8 mouse cellular contexts compared by ENCODE assay signal in genomic region chr10:39898874-39899371, GRCm38 (mm10). TPM values are rescaled to one million over a fixed set of nuclear protein-coding genes. Genes with fewer than 3 reads are reported as not detected.
A peak's percentile ranks its signal among the peaks of the same experiment; 100 is the strongest.
DNase-seq lines count a peak whose midpoint lies in the region; ATAC-seq lines count a peak whose summit lies in the region.

Gene Mfsd4b4, minus strand, starts transcription at chr10:39899238.

- H3K36me3 ChIP-seq in intestine, embryonic 14.5 days (ENCODE audit: control insufficient read depth, insufficient read depth, low read length), result no peaks in the 10 kb centered on the region

- peak within 1 kb of the TSS; percentile 66 for H3K4me2 ChIP-seq in intestine, embryonic 14.5 days (ENCODE audit: low read length)

- 0 out of 2 replicates have a peak, but pooled peaks cover 5% of the 10 kb centered on the region for H3K4me1 ChIP-seq in intestine, embryonic 14.5 days (replicated peaks; ENCODE audit: control insufficient read depth, insufficient read depth, low read length)

- intact Hi-C loops in left cerebral cortex, postnatal 14 days (cut with DNase I), result no loop called here

- peak within 1 kb of the TSS; percentile 61 for H3K9ac ChIP-seq in intestine, embryonic 14.5 days (ENCODE audit: low read length)

- WGBS in intestine, embryonic 14.5 days, result 1% methylated on average over 41 of the region's 41 CpGs

- H3K27ac ChIP-seq in intestine, embryonic 14.5 days (ENCODE audit: low read depth), result peak within 1 kb of the TSS; percentile 80

- no peaks in the 10 kb centered on the region for H3K27me3 ChIP-seq in intestine, embryonic 14.5 days (replicated peaks; ENCODE audit: control insufficient read depth, insufficient read depth, low read length)

- peak; percentile 98 for ATAC-seq in intestine, embryonic 14.5 days (replicated peaks; ENCODE audit: low FRiP score, low TSS enrichment, low read depth)

- peak within 1 kb of the TSS; percentile 70 for H3K4me3 ChIP-seq in intestine, embryonic 14.5 days (ENCODE audit: low read depth, low read length)

- peak; percentile 72 to 77 for DNase-seq in adrenal gland, adult 18-20 months (ENCODE audit: low spot score in 2 of 2)
- DNase-seq in embryo, embryonic 11 days, result peak; percentile 96
- peak; percentile 88 for DNase-seq in gastrocnemius, postnatal 25 days
- peak; percentile 93 for DNase-seq in intestine, embryonic 14.5 days (ENCODE audit: low spot score)
- DNase-seq in left cerebral cortex, postnatal 14 days (ENCODE audit: low spot score in 2 of 2), result peak; percentile 80 to 85
- DNase-seq in mesoderm, embryonic 11.5 days (ENCODE audit: low read depth, low spot score), result peak; percentile 91
- peak; percentile 77 to 87 for DNase-seq in right cerebral cortex, postnatal 36 days (ENCODE audit: low spot score in 2 of 2)
- peak; percentile 93 for DNase-seq in yolk sac, embryonic 10.5 days (ENCODE audit: low spot score)

- H3K9me3 ChIP-seq in intestine, embryonic 14.5 days (ENCODE audit: control insufficient read depth, low read length), result no peaks in the 10 kb centered on the region

RNA-seq across cellular contexts. Expression of gene Mfsd4b4, which starts in this region (rescaled TPM):
- total RNA-seq in adrenal gland, adult 18-20 months (2021), result 1 to 10 TPM; 4.2 to 6.6 TPM
- total RNA-seq in gastrocnemius, postnatal 25 days (2021), result 1 to 10 TPM; 2.1 to 2.2 TPM
- polyA plus RNA-seq in intestine, embryonic 14.5 days (2014; fragmentation: Nextera tagmentation; extraction: Ambion mirVana), result 5.2 and 5.4 TPM in 2 replicates
- 1 to 10 TPM; 6.8 to 7.1 TPM for total RNA-seq in left cerebral cortex, postnatal 14 days (2021)

Comparison
In these comparisons a context has a peak if more than half of its experiments do, and no peak if none do; other contexts are left out.
1. Peak in every context shown above with its lines: DNase-seq, ATAC-seq, H3K4me3 ChIP-seq and H3K27ac ChIP-seq.